ENCODE assay signal across 10 mouse cellular contexts in the genomic region with DNA sequence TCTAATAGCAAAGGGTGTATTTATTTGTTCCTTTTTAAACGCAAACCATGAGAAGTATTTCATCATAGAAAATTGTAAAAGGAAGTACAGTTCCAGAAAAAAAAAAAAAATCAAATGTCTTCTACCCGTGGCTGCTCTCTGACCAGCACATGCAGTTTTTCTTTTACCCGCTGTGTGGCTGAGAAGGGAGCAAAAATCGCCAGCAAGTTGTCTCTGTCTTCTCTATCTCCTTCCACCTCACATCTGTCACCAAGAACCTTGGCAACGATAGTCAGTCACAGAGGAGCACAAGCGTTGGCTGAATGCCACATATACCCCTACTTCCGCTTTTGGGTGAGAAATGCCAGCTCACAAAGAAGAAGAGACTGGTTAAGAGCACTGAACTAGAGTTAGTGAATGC. TPM values are rescaled to one million over a fixed set of nuclear protein-coding genes. Genes with fewer than 3 reads are reported as not detected.
DNase-seq lines count a peak whose midpoint lies in the region; ATAC-seq and TF ChIP-seq lines count a peak whose summit lies in the region.
"Had no signal": no experiment of that assay in that cellular context is flagged by ENCODE, and none has a peak within 500 bp of the region (broad histone marks: within the 10 kb centered on the region; RNA-seq: fewer than 3 reads in every experiment).

No protein-coding gene starts in this region.

- H3K4me2 ChIP-seq in midbrain, embryonic 13.5 days (replicated peaks), result no peak overlapping the region
- H3K4me2 ChIP-seq: limb, embryonic 13.5 days had no signal

- no peak for TF ChIP-seq CTCF in kidney, adult 2 months (conservative IDR thresholded peaks at IDR 0.05; ENCODE audit: insufficient read depth, insufficient read length, low read depth, low read length)
- no peak for TF ChIP-seq CTCF in bone marrow, adult 2 months (IDR thresholded peaks at IDR 0.05; ENCODE audit: control insufficient read depth, insufficient read depth, low read length)

- peak; percentile 10 for DNase-seq in kidney, adult 2 months
- no peak for DNase-seq in kidney, postnatal 4 days
- DNase-seq in lung, postnatal 4 days, result peak; percentile 27 to 43
- peak; percentile 42 for DNase-seq in thymus, postnatal 14 days
- DNase-seq in layer of hippocampus, adult 9-10 months (ENCODE audit: low spot score), result no peak
- DNase-seq: kidney, adult 8-10 months had no signal

- no peak for ATAC-seq in midbrain, embryonic 13.5 days

- H3K4me1 ChIP-seq in kidney, adult 2 months (ENCODE audit: control insufficient read depth, insufficient read depth, low read length), result no peaks in the 10 kb centered on the region
- no peaks in the 10 kb centered on the region; the same call in 1 of the 2 replicates for H3K4me1 ChIP-seq in bone marrow, adult 2 months (ENCODE audit: control insufficient read depth, insufficient read depth, low read length)
- peaks cover 4% of the 10 kb centered on the region; the same call in 1 of the 2 replicates for H3K4me1 ChIP-seq in midbrain, embryonic 13.5 days (replicated peaks)
- H3K4me1 ChIP-seq: limb, embryonic 13.5 days had no signal

- no peak overlapping the region for H3K9ac ChIP-seq in midbrain, embryonic 13.5 days (replicated peaks)
- H3K9ac ChIP-seq: limb, embryonic 13.5 days had no signal

- no peaks in the 10 kb centered on the region for H3K9me3 ChIP-seq in midbrain, embryonic 13.5 days
- H3K9me3 ChIP-seq: limb, embryonic 13.5 days had no signal

- no peaks in the 10 kb centered on the region for H3K36me3 ChIP-seq in kidney, adult 2 months (ENCODE audit: control insufficient read depth, insufficient read depth, low read length)
- H3K36me3 ChIP-seq in midbrain, embryonic 13.5 days, result no peaks in the 10 kb centered on the region
- H3K36me3 ChIP-seq: limb, embryonic 13.5 days had no signal

- WGBS in kidney, adult 2 months, result 55% methylated on average over 7 of the region's 7 CpGs
- under 1% methylated on average over 7 of the region's 7 CpGs for WGBS in bone marrow, adult 2 months
- 69% methylated on average over 7 of the region's 7 CpGs for WGBS in midbrain, embryonic 13.5 days

- no peaks in the 10 kb centered on the region for H3K27me3 ChIP-seq in kidney, adult 2 months (replicated peaks; ENCODE audit: control insufficient read depth, insufficient read depth, low read length)
- no peaks in the 10 kb centered on the region for H3K27me3 ChIP-seq in midbrain, embryonic 13.5 days
- H3K27me3 ChIP-seq: limb, embryonic 13.5 days had no signal

- H3K27ac ChIP-seq in kidney, adult 2 months (ENCODE audit: insufficient read depth, low read depth, low read length), result no peak overlapping the region
- H3K27ac ChIP-seq in bone marrow, adult 2 months (ENCODE audit: control insufficient read depth, insufficient read depth, low read depth, low read length, poor library complexity), result peak overlapping the region; percentile 87
- no peak overlapping the region for H3K27ac ChIP-seq in midbrain, embryonic 13.5 days
- H3K27ac ChIP-seq: limb, embryonic 13.5 days had no signal

- no peak for TF ChIP-seq POLR2A in kidney, adult 2 months (IDR thresholded peaks at IDR 0.05; ENCODE audit: low read depth, low read length)
- TF ChIP-seq POLR2A in bone marrow, adult 2 months (IDR thresholded peaks at IDR 0.05; ENCODE audit: borderline replicate concordance, control insufficient read depth, low read depth, low read length), result no peak

- H3K4me3 ChIP-seq in kidney, adult 2 months (ENCODE audit: insufficient read depth, low read depth, low read length), result no peak overlapping the region
- peak overlapping the region; percentile 54 for H3K4me3 ChIP-seq in bone marrow, adult 2 months (replicated peaks; ENCODE audit: control insufficient read depth, low read depth, low read length)
- H3K4me3 ChIP-seq in midbrain, embryonic 13.5 days (replicated peaks), result no peak overlapping the region
- H3K4me3 ChIP-seq: limb, embryonic 13.5 days had no signal

RNA-seq across cellular contexts. Expression of gene Myoc, which starts 13.7 kb away (rescaled TPM):
- polyA plus RNA-seq in kidney, adult 2 months (2012; rRNA removed), result 2.0 and 2.9 TPM in 2 replicates
- 0.72 TPM in 1 of 2 replicates, not detected in the other for polyA plus RNA-seq in bone marrow, adult 2 months (2011; ENCODE audit: insufficient read depth, insufficient read length, low replicate concordance, missing spikeins)
- polyA plus RNA-seq in midbrain, embryonic 13.5 days (2015; fragmentation: Nextera tagmentation; extraction: Ambion mirVana), result not detected in 2 replicates
- polyA plus RNA-seq: neural tube, embryonic 14.5 days had no signal

RNA-seq across cellular contexts. Expression of gene Myocos, which starts 32.8 kb away (rescaled TPM):
- polyA plus RNA-seq in kidney, adult 2 months (2012; rRNA removed), result not detected in 2 replicates
- polyA plus RNA-seq in bone marrow, adult 2 months (2011; ENCODE audit: insufficient read depth, insufficient read length, low replicate concordance, missing spikeins), result not detected in 2 replicates
- not detected in 2 replicates for polyA plus RNA-seq in midbrain, embryonic 13.5 days (2015; fragmentation: Nextera tagmentation; extraction: Ambion mirVana)
- polyA plus RNA-seq: limb, embryonic 13.5 days; neural tube, embryonic 14.5 days had no signal

RNA-seq across cellular contexts. Expression of gene Vamp4, which starts 54.9 kb away (rescaled TPM):
- 11.4 and 11.6 TPM in 2 replicates for polyA plus RNA-seq in kidney, adult 2 months (2012; rRNA removed)
- polyA plus RNA-seq in bone marrow, adult 2 months (2011; ENCODE audit: insufficient read depth, insufficient read length, low replicate concordance, missing spikeins), result 6.3 and 14.0 TPM in 2 replicates
- 66.6 and 70.7 TPM in 2 replicates for polyA plus RNA-seq in midbrain, embryonic 13.5 days (2015; fragmentation: Nextera tagmentation; extraction: Ambion mirVana)

Comparison
In these comparisons a context has a peak if more than half of its experiments do, and no peak if none do; other contexts are left out.
1. DNase-seq: peak in kidney, adult 2 months (single experiment), lung, postnatal 4 days (2 of 2) and thymus, postnatal 14 days (single experiment); none in kidney, postnatal 4 days (0 of 2) and layer of hippocampus, adult 9-10 months (single experiment).